Mouse (Mus musculus) neural tube, embryonic 15.5 days (tissue): ENCODE measurements around the gene Plekha5. TPM values are rescaled to one million over a fixed set of nuclear protein-coding genes. Genes with fewer than 3 reads are reported as not detected.

Source experiments
- ATAC-seq: fragments of 200-750 bp; cut with Nextera tagmentation; 2 replicates; pipeline ENCODE4 v1.8.0; 2017; ENCODE audit warnings: mild to moderate bottlenecking, moderate TSS enrichment, moderate library complexity; ENCODE audit not compliant: low FRiP score
- H3K27ac ChIP-seq: fragments of 300-500 bp; sonication (generic); replicated peaks from 2 replicates; pipeline ENCODE4 v1.5.1; 2015; ENCODE audit warnings: mild to moderate bottlenecking, inconsistent platforms
- H3K27me3 ChIP-seq: fragments of 300-500 bp; sonication (generic); replicated peaks from 2 replicates; pipeline ENCODE4 v1.6.1; 2015; ENCODE audit warnings: inconsistent platforms
- H3K36me3 ChIP-seq: fragments of 300-500 bp; sonication (generic); 2 replicates; pipeline ENCODE4 v1.6.1; 2015; ENCODE audit warnings: inconsistent platforms
- H3K4me1 ChIP-seq: fragments of 300-500 bp; sonication (generic); 2 replicates; pipeline ENCODE4 v1.6.1; 2015; ENCODE audit warnings: inconsistent platforms
- H3K4me2 ChIP-seq: fragments of 300-500 bp; sonication (generic); 2 replicates; pipeline ENCODE4 v1.6.1; 2015; ENCODE audit warnings: inconsistent platforms, mild to moderate bottlenecking, moderate library complexity
- H3K4me3 ChIP-seq: fragments of 300-500 bp; sonication (generic); replicated peaks from 2 replicates; pipeline ENCODE4 v1.5.1; 2015; ENCODE audit warnings: mild to moderate bottlenecking, inconsistent platforms
- H3K9ac ChIP-seq: fragments of 300-500 bp; sonication (generic); replicated peaks from 2 replicates; pipeline ENCODE4 v1.6.1; 2015; ENCODE audit warnings: mild to moderate bottlenecking, inconsistent platforms
- H3K9me3 ChIP-seq: fragments of 300-500 bp; sonication (generic); replicated peaks from 2 replicates; pipeline ENCODE4 v1.6.1; 2016; ENCODE audit warnings: inconsistent platforms
- WGBS: fragments of 180-500 bp; shearing (Covaris S2); methylation state at CpG from one replicate; pipeline ENCODE4 v1.1.7; 2015; ENCODE audit warnings: mixed read lengths; 5-methylcytosine and 5-hydroxymethylcytosine counted together
- polyA plus RNA-seq: library from polyadenylated mRNA; unstranded; fragments of >200 nt; fragmentation: Nextera tagmentation; extraction: Ambion mirVana; gene quantifications from 2 replicates; pipeline ENCODE4 v1.2.1, GENCODE M21; 2015

The Plekha5 gene
- polyA plus RNA-seq = 33.9 and 40.9 TPM in 2 replicates

DNA sequence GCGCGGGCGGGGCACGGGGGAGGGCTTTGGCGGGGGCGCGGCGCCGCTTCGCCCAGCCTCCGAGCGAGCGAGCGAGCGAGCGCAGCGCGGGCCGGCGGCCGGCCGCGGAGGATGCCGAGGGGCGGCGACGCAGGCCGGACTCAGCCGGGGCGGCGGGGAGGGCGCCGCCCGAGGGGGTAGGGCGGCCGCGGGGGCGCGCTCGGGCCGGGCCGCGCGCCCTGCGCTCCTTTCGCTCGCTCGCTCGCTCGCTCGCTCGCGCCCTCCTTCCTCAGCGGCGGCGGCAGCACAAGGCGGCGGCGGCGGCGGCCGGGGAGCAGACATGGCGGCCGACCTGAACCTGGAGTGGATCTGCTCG is at the start of gene Plekha5:
Plekha5 (plus strand) TSS at position 209 of the 355 bp plus-strand sequence.
- WGBS = 1% methylated on average over 30 of the region's 65 CpGs
- H3K27ac ChIP-seq = peak within 1 kb of the TSS; percentile 92

DNA sequence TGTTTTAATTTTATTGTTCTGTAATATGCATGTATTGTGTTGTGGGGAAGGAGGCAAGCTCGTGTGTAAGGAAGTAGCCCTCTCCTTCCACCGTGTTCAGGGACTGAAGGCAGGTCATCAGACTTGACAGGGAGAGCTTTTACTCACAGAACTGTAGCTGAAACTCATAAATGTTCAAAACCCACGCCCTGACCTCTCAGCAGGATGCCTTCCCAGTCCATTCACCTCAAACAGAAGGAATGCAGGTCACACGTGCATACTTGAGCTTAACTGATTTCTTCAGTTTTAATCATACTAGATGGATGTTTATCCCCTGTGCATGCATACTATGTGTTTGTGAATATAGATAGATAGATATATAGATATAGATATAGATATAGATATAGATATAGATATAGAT is 48.2 kb upstream of the Plekha5 start:
- H3K9ac ChIP-seq = no peak overlapping the region
- H3K4me3 ChIP-seq = no peak overlapping the region
- H3K27me3 ChIP-seq = no peaks in the 10 kb centered on the region
- H3K4me1 ChIP-seq = peaks cover 4% of the 10 kb centered on the region; the same call in 1 of the 2 replicates
- H3K36me3 ChIP-seq = no peaks in the 10 kb centered on the region
- no peak overlapping the region for H3K4me2 ChIP-seq
- H3K9me3 ChIP-seq = no peaks in the 10 kb centered on the region
- no peak overlapping the region for H3K27ac ChIP-seq
- no peak for ATAC-seq
- WGBS = 40% methylated on average over 4 of the region's 4 CpGs

More for the DNA sequence above, at the start of gene Plekha5:
- peak; percentile 92 for ATAC-seq
- Histone ChIP-seq H3K27me3 (no peaks in the 10 kb centered on the region), H3K4me1 (peaks cover 35% of the 10 kb centered on the region), H3K9ac (peak within 1 kb of the TSS; percentile 88), H3K4me3 (peak within 1 kb of the TSS; percentile 75), H3K9me3 (no peaks in the 10 kb centered on the region), H3K4me2 (peak within 1 kb of the TSS; percentile 77), H3K36me3 (peaks cover 3% of the 10 kb centered on the region; the same call in 1 of the 2 replicates)

DNA sequence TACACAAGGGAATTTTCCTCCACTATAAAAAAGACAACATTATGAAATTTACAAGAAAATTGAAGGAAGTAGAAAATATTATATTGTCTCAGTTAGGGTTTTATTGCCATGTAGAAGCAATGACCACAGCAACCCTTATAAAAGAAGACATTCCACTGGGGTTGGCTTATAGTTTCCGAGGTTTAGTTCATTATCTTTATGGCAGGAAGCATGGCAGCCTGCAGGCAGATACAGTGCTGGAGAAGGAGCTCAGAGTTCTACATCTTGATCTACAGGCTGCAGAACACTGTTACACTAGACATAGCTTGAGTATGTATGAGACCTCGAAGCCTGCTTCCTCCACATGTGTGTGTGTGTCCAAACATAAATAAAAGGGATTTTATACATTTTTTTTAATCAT is 43.3 kb upstream of the Plekha5 start:
- Histone ChIP-seq H3K27ac (no peak overlapping the region), H3K36me3 (no peaks in the 10 kb centered on the region), H3K4me1 (no peaks in the 10 kb centered on the region), H3K4me3 (no peak overlapping the region), H3K9me3 (no peaks in the 10 kb centered on the region), H3K9ac (no peak overlapping the region), H3K4me2 (no peak overlapping the region), H3K27me3 (no peaks in the 10 kb centered on the region)
- 75% methylated on average over 2 of the region's 2 CpGs for WGBS
- no peak for ATAC-seq

DNA sequence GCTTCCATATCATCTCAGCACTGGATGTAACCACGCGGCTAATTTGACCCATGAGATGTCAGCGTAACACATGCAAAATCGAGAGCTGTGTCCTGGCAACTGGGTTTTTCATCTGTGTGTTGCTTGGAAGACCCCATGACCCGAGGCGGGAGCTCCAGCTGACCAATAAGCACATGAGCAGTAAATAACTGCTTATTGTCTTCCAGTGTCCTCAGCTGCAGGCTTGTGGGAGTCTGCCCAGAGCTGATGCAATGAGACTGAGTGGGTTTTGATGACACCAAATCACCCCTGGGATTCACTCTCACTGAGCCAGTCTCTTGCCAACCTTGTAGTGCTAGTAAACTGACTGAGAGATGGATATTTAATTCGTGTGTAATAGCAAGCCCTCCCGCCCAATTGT is 42.7 kb upstream of the Plekha5 start:
- no peak for ATAC-seq
- no peaks in the 10 kb centered on the region for H3K4me1 ChIP-seq
- H3K36me3 ChIP-seq = no peaks in the 10 kb centered on the region
- no peak overlapping the region for H3K4me3 ChIP-seq
- no peak overlapping the region for H3K27ac ChIP-seq
- H3K27me3 ChIP-seq = no peaks in the 10 kb centered on the region
- H3K4me2 ChIP-seq = no peak overlapping the region
- WGBS = 57% methylated on average over 8 of the region's 8 CpGs
- H3K9ac ChIP-seq = no peak overlapping the region
- H3K9me3 ChIP-seq = no peaks in the 10 kb centered on the region

DNA sequence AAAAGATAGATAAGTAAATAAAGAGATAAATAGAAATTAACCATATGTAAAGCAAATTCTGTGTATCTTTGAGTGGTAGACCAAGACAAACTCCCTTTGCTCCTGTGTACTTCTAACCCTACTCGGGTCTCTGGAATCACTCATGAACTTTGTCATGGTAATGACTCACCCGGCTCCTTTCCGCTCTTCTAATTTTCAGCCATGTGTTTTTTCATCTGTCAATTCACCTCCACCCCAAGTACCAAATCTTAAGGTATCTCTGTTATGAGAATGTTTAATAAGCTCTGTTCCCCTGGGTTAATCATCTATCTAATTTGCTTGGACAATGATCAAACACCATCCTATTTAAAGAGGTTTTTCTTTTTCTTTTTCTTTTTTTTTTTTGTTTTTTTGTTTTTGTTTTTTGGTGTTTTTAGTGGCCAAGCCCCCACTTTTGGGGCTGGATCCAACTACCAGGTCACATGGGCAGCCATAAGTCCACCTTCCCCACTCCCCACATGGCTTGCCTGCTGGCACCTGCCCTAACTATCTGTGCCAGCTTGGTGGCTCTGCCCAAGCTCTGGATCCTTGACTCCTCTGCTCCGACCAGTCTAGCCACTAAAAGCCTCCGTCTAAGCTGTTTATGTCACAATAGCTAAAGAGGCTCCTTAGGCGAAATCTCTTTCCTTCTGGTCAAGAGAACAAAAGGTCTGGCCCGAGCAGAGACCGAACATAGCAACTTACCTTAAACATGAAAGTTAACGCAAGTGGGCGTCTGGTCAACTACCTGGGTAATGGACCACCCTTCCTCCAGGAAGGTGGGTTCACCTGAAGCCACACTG is 40.1 kb upstream of the Plekha5 start:
- no peak overlapping the region for H3K4me2 ChIP-seq
- no peaks in the 10 kb centered on the region for H3K4me1 ChIP-seq
- H3K27ac ChIP-seq = no peak overlapping the region
- H3K9ac ChIP-seq = no peak overlapping the region
- H3K9me3 ChIP-seq = no peaks in the 10 kb centered on the region
- ATAC-seq = no peak
- H3K36me3 ChIP-seq = no peaks in the 10 kb centered on the region
- H3K27me3 ChIP-seq = no peaks in the 10 kb centered on the region
- 90% methylated on average over 10 of the region's 10 CpGs for WGBS
- no peak overlapping the region for H3K4me3 ChIP-seq

DNA sequence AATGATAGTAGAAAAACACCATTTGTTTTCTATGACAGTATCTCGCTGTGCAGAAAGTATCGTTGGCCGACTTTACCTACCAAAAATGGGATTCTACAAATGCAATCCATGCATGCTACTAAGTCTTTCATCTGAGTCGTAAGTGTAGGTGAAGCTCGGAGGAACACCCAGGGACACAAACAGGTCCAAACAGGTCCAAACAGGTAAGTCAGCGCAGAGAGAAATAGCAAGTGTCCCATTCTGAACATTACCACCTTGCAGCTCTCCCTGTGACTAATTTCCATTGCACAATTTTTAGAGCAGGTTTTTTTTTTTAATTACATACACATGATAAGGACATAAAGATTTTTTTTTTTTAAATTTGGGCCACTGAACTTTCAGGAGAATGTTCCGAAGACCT is 27.2 kb upstream of the Plekha5 start:
- Histone ChIP-seq H3K4me1 (no peaks in the 10 kb centered on the region), H3K9me3 (no peaks in the 10 kb centered on the region), H3K27me3 (no peaks in the 10 kb centered on the region), H3K27ac (no peak overlapping the region), H3K36me3 (no peaks in the 10 kb centered on the region), H3K4me2 (no peak overlapping the region), H3K9ac (no peak overlapping the region), H3K4me3 (no peak overlapping the region)
- no peak for ATAC-seq
- 94% methylated on average over 7 of the region's 7 CpGs for WGBS

DNA sequence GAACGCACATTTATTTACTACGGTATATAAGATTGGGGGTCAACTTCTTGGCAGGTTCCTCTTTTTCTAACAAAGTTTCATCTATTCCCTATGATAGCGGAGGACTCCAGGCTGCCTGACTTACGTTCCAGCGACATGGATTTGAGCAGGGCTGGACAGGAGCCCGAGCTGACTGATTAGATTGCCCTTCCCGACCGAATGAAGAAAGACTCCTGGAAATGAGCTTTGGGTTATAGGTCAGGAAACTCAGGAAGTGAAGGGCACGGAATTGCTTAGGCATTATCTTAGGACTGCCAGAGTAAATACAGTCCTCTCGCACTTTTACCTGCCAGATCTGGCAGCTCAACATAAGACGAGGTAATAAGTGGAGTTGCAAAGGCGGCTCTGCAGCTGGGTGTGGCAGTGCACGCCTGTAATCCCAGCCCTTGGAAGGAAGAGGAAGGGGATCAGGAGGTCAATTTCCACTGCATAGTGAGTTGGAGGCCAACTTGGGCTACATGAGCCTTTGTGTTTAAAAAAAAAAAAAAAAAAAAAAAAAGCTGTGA is 21.0 kb upstream of the Plekha5 start:
- H3K4me1 ChIP-seq = no peaks in the 10 kb centered on the region
- ATAC-seq = no peak
- H3K9ac ChIP-seq = no peak overlapping the region
- no peak overlapping the region for H3K27ac ChIP-seq
- no peaks in the 10 kb centered on the region for H3K27me3 ChIP-seq
- no peaks in the 10 kb centered on the region for H3K36me3 ChIP-seq
- 90% methylated on average over 13 of the region's 13 CpGs for WGBS
- H3K4me2 ChIP-seq = no peak overlapping the region
- H3K9me3 ChIP-seq = no peaks in the 10 kb centered on the region
- no peak overlapping the region for H3K4me3 ChIP-seq

DNA sequence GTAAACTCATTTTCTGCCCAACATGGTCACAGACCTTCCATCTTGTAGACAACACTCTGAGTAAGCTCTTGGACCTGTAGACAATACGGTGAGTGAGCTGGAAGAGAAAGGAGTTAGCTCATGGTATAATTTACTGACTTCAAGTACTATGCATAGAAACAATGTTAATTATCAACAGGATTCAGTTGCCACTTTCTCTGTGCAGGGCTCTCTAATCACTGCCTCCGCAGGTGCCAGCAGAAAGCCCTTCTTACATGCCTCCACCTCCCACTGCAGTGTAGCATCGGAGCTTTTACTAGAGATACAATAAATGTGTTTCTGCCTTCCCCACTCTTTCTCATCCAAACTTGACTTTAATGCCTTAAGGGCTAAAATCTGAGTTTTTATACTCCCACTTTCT is 11.9 kb upstream of the Plekha5 start:
- no peak overlapping the region for H3K4me2 ChIP-seq
- no peak overlapping the region for H3K9ac ChIP-seq
- no peaks in the 10 kb centered on the region for H3K36me3 ChIP-seq
- H3K4me1 ChIP-seq = no peaks in the 10 kb centered on the region
- no peak overlapping the region for H3K4me3 ChIP-seq
- ATAC-seq = no peak
- no peaks in the 10 kb centered on the region for H3K9me3 ChIP-seq
- no peaks in the 10 kb centered on the region for H3K27me3 ChIP-seq
- WGBS = 56% methylated on average over 3 of the region's 3 CpGs
- no peak overlapping the region for H3K27ac ChIP-seq

DNA sequence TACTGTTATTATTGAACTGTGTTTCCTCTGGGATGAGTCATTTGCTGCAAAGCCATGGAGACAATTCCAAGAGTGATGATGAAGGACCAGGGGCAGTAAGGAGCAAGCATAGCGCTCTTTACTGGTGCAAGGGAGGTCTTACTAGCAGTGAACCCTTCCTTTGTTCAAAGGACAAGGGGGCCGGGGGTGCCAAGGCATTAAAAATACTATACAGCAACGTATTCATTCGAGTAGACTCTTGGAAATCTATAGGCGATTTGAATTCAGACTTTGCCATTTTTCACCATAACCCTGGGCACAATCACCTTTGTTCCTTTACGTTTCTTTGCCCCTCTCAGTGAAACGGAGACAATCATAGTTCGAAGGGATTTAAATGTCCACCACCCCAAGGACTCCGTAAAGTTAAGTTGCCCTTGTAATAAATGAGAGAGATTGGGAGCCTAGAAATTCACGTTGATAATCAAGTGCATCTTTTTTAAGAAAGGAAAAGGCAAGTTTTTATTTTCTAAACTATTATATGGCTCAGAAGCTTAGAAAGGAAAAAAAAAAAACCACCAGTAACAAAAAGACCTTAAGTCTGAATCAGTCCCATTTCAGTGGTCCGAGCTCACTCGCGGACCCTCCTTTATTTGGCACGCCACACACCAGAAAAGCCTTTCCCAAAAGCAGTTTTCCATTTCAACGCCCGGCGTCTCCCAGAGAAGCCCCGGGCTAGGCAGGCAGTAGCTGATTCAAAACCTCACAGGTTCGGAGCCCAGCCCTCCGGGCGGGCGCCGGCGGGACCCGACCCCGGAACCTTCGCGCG is 611 bp upstream of the Plekha5 start:
- H3K4me3 ChIP-seq = peak overlapping the region; percentile 75
- H3K27ac ChIP-seq = peak overlapping the region; percentile 92
- no peaks in the 10 kb centered on the region for H3K9me3 ChIP-seq
- H3K36me3 ChIP-seq = no peaks in the 10 kb centered on the region
- H3K4me1 ChIP-seq = peaks cover 32% of the 10 kb centered on the region
- 4% methylated on average over 29 of the region's 29 CpGs for WGBS
- ATAC-seq = no peak
- H3K27me3 ChIP-seq = no peaks in the 10 kb centered on the region
- H3K4me2 ChIP-seq = peak overlapping the region; percentile 77
- H3K9ac ChIP-seq = peak overlapping the region; percentile 88

DNA sequence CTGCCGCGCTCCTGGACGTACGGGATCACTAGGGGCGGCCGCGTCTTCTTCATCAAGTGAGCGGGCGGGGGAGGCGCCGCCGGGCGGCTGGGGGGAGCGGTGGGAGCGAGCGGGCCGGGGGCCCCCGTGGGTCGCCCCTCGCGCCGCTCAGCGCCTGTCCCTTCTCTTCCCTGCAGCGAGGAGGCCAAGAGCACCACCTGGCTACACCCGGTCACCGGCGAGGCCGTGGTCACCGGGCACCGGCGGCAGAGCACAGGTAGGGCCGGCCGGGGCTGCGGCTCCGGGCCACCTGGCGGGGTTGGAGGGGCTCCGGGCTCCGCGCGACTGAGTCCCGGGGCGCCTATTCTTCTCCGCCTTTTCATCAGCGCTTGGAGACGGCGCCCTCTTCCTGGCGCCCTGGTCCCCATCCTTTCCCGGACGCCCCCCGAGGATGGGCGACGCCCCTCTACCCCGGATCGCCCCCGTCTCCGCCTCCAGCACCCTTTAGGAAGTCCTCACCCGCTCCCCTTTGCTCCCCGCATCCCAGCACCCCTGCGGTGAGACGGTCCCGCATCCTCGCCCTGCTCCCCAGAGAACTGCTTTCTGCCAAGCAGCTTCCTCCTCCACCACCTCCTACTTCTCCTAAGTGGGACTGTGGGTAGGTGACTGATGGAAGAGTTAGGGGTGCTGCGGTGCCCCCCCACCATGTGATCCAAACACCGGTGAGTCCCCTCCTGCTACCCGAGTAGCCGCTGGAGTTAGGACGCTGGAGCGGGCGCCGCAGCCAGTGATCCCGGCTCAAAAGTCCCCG is 542 bp downstream of the Plekha5 start:
- Histone ChIP-seq H3K4me3 (peak overlapping the region; percentile 75), H3K36me3 (peaks cover 5% of the 10 kb centered on the region; the same call in 1 of the 2 replicates), H3K27me3 (no peaks in the 10 kb centered on the region), H3K27ac (peak overlapping the region; percentile 92), H3K9me3 (no peaks in the 10 kb centered on the region), H3K4me1 (peaks cover 36% of the 10 kb centered on the region), H3K4me2 (peak overlapping the region; percentile 77), H3K9ac (peak overlapping the region; percentile 88)
- ATAC-seq = peak; percentile 76
- 0% methylated on average over 41 of the region's 72 CpGs for WGBS

DNA sequence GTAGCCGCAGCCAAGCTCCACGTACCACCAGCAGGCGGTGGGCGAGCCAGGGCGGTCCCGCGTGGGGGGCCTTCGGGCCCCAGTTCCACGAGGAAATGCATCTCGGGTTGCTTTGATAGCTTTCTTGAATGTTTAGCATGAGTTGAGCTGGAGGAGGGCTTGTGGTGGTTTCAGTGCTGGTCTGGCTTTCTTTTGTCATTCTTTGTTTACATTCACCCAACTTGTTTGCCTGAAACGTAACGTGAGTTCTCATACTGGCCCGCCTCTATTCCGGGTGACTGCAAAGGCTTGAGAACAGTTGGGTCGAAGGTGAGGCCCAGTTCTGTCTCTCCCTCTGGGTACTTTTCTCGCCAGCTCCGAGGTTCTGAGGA is 1.1 kb downstream of the Plekha5 start:
- peak; percentile 55 for ATAC-seq
- H3K27me3 ChIP-seq = no peaks in the 10 kb centered on the region
- H3K4me1 ChIP-seq = peaks cover 36% of the 10 kb centered on the region
- H3K36me3 ChIP-seq = peaks cover 5% of the 10 kb centered on the region; the same call in 1 of the 2 replicates
- H3K9me3 ChIP-seq = no peaks in the 10 kb centered on the region
- H3K27ac ChIP-seq = peak overlapping the region; percentile 92
- peak overlapping the region; percentile 88 for H3K9ac ChIP-seq
- peak overlapping the region; percentile 75 for H3K4me3 ChIP-seq
- peak overlapping the region; percentile 77 for H3K4me2 ChIP-seq
- WGBS = under 1% methylated on average over 17 of the region's 17 CpGs
